8 mouse cellular contexts compared by ENCODE assay signal in the genomic region with DNA sequence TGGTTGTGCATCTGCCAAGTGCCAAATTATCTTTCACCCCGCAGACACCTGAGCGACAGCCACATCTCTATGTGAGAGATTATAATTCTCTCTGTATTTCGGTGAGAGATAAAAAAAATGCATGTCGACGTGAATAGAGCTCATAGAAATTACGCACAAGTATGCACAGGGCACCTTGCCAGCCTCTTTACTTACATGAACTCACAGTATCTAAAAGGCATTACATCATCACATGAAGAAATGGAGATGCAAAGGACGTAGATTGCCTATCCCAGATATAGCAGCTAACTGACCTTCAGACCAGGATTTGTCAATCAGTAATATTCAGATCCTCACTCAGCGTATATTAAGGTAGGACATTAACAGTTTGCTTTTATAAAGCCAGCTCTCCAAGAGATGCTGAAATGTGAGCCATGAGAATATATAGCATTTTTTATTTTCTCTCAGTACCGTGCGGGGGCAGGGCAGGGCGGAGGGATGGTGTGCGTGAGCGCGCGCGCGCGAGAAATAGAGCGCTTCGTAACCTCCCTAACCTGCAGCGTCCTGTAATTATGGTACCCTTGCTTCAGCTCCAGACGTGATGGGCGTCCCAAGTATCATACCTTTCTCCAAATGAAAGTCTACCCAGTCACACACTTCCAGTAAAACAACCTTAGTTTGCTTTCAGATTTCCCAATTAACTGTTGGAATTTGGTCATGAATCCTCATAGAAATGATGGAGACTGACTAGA. TPM values are rescaled to one million over a fixed set of nuclear protein-coding genes. Genes with fewer than 3 reads are reported as not detected.
A peak's percentile ranks its signal among the peaks of the same experiment; 100 is the strongest.
DNase-seq lines count a peak whose midpoint lies in the region; ATAC-seq lines count a peak whose summit lies in the region.

No protein-coding gene starts in this region.

- H3K27me3 ChIP-seq in kidney, embryonic 14.5 days (ENCODE audit: control insufficient read depth, insufficient read depth, low read length), result 0 out of 2 replicates have a peak, but pooled peaks cover 3% of the 10 kb centered on the region
- no peaks in the 10 kb centered on the region; the same call in 1 of the 2 replicates for H3K27me3 ChIP-seq in midbrain, embryonic 12.5 days

- no peaks in the 10 kb centered on the region for H3K36me3 ChIP-seq in kidney, embryonic 14.5 days (ENCODE audit: control insufficient read depth, insufficient read depth, low read length)
- no peaks in the 10 kb centered on the region for H3K36me3 ChIP-seq in midbrain, embryonic 12.5 days

- 0 out of 2 replicates have a peak, but pooled peaks cover 12% of the 10 kb centered on the region for H3K4me1 ChIP-seq in kidney, embryonic 14.5 days (ENCODE audit: control insufficient read depth, insufficient read depth, low read length)
- peaks cover 21% of the 10 kb centered on the region for H3K4me1 ChIP-seq in midbrain, embryonic 12.5 days

- WGBS in kidney, embryonic 14.5 days, result 18% methylated on average over 23 of the region's 23 CpGs
- 17% methylated on average over 23 of the region's 23 CpGs for WGBS in midbrain, embryonic 12.5 days

- ATAC-seq in kidney, embryonic 14.5 days (ENCODE audit: low FRiP score, low TSS enrichment), result no peak
- ATAC-seq in erythroblast, adult 5-6 weeks (replicated peaks; ENCODE audit: low FRiP score, poor library complexity, severe bottlenecking), result peak; percentile 70
- peak; percentile 64 for ATAC-seq in midbrain, embryonic 12.5 days (ENCODE audit: low FRiP score, low read depth)

- no peaks in the 10 kb centered on the region for H3K9me3 ChIP-seq in kidney, embryonic 14.5 days (ENCODE audit: control insufficient read depth, low read length)
- no peaks in the 10 kb centered on the region for H3K9me3 ChIP-seq in midbrain, embryonic 12.5 days

- H3K4me3 ChIP-seq in kidney, embryonic 14.5 days (ENCODE audit: low read length), result peak overlapping the region; percentile 44
- peak overlapping the region; percentile 68 for H3K4me3 ChIP-seq in midbrain, embryonic 12.5 days

- peak overlapping the region; percentile 56; the same call in 1 of the 2 replicates for H3K9ac ChIP-seq in kidney, embryonic 14.5 days (ENCODE audit: low read depth, low read length)
- H3K9ac ChIP-seq in midbrain, embryonic 12.5 days (replicated peaks), result peak overlapping the region; percentile 71

- peak overlapping the region; percentile 65 for H3K4me2 ChIP-seq in kidney, embryonic 14.5 days (replicated peaks; ENCODE audit: low read depth, low read length)
- H3K4me2 ChIP-seq in midbrain, embryonic 12.5 days (replicated peaks), result peak overlapping the region; percentile 58

- H3K27ac ChIP-seq in kidney, embryonic 14.5 days (ENCODE audit: low read depth, low read length), result peak overlapping the region; percentile 94
- H3K27ac ChIP-seq in midbrain, embryonic 12.5 days (replicated peaks), result peak overlapping the region; percentile 99

- DNase-seq in kidney, postnatal 14 days, result no peak
- DNase-seq in T-cell, adult 2 months (ENCODE audit: low spot score), result peak; percentile 36
- peak; percentile 48 to 64 for DNase-seq in layer of hippocampus, postnatal 10 days (ENCODE audit: low spot score in 2 of 2)
- peak; percentile 78 for DNase-seq in thymus, postnatal 4 days
- no peak for DNase-seq in urinary bladder, postnatal 14 days (ENCODE audit: low spot score)

RNA-seq across cellular contexts. Expression of a gene that starts 0.8 kb away (rescaled TPM):
- 29.9 and 146 TPM in 2 replicates for polyA plus RNA-seq in kidney, embryonic 14.5 days (2014; fragmentation: Nextera tagmentation; extraction: Ambion mirVana)
- total RNA-seq in erythroblast, adult 5-6 weeks (2015; ENCODE audit: low replicate concordance), result 7.5 and 25.9 TPM in 2 replicates
- total RNA-seq in erythroblast, adult 5-6 weeks (2017; ENCODE audit: low replicate concordance), result 40.6 and 51.9 TPM in 2 replicates
- 100 to 1,000 TPM; 146 to 155 TPM for total RNA-seq in layer of hippocampus, postnatal 10 days (2021)
- 177 and 223 TPM in 2 replicates for polyA plus RNA-seq in midbrain, embryonic 12.5 days (2016; fragmentation: Nextera tagmentation; extraction: Ambion mirVana)

RNA-seq across cellular contexts. Expression of a gene that starts 6.5 kb away (rescaled TPM):
- 31.8 and 32.7 TPM in 2 replicates for polyA plus RNA-seq in kidney, embryonic 14.5 days (2014; fragmentation: Nextera tagmentation; extraction: Ambion mirVana)
- total RNA-seq in erythroblast, adult 5-6 weeks (2015; ENCODE audit: low replicate concordance), result 30.5 and 41.5 TPM in 2 replicates
- 255 and 279 TPM in 2 replicates for total RNA-seq in erythroblast, adult 5-6 weeks (2017; ENCODE audit: low replicate concordance)
- total RNA-seq in layer of hippocampus, postnatal 10 days (2021), result 10 to 100 TPM; 59.3 to 61.6 TPM
- polyA plus RNA-seq in midbrain, embryonic 12.5 days (2016; fragmentation: Nextera tagmentation; extraction: Ambion mirVana), result 87.2 and 87.5 TPM in 2 replicates

RNA-seq across cellular contexts. Expression of a gene that starts 6.5 kb away (rescaled TPM):
- polyA plus RNA-seq in kidney, embryonic 14.5 days (2014; fragmentation: Nextera tagmentation; extraction: Ambion mirVana), result 0.63 and 0.65 TPM in 2 replicates
- total RNA-seq in erythroblast, adult 5-6 weeks (2015; ENCODE audit: low replicate concordance), result 0.63 TPM in 1 of 2 replicates, not detected in the other
- total RNA-seq in erythroblast, adult 5-6 weeks (2017; ENCODE audit: low replicate concordance), result 1.5 TPM in 1 of 2 replicates, not detected in the other
- total RNA-seq in layer of hippocampus, postnatal 10 days (2021), result 1 to 10 TPM; 2.9 to 3.7 TPM
- polyA plus RNA-seq in midbrain, embryonic 12.5 days (2016; fragmentation: Nextera tagmentation; extraction: Ambion mirVana), result 0.64 and 0.86 TPM in 2 replicates

RNA-seq across cellular contexts. Expression of a gene that starts 9.2 kb away (rescaled TPM):
- polyA plus RNA-seq in kidney, embryonic 14.5 days (2014; fragmentation: Nextera tagmentation; extraction: Ambion mirVana), result 229 and 304 TPM in 2 replicates
- total RNA-seq in erythroblast, adult 5-6 weeks (2015; ENCODE audit: low replicate concordance), result 18.6 and 23.6 TPM in 2 replicates
- 32.3 and 36.6 TPM in 2 replicates for total RNA-seq in erythroblast, adult 5-6 weeks (2017; ENCODE audit: low replicate concordance)
- total RNA-seq in layer of hippocampus, postnatal 10 days (2021), result 100 to 1,000 TPM; 453 to 458 TPM
- polyA plus RNA-seq in midbrain, embryonic 12.5 days (2016; fragmentation: Nextera tagmentation; extraction: Ambion mirVana), result 437 and 465 TPM in 2 replicates

RNA-seq across cellular contexts. Expression of a gene that starts 29.9 kb away (rescaled TPM):
- polyA plus RNA-seq in kidney, embryonic 14.5 days (2014; fragmentation: Nextera tagmentation; extraction: Ambion mirVana), result 16.7 and 19.8 TPM in 2 replicates
- total RNA-seq in erythroblast, adult 5-6 weeks (2015; ENCODE audit: low replicate concordance), result 6.7 and 11.1 TPM in 2 replicates
- total RNA-seq in erythroblast, adult 5-6 weeks (2017; ENCODE audit: low replicate concordance), result 8.1 and 10.8 TPM in 2 replicates
- total RNA-seq in layer of hippocampus, postnatal 10 days (2021), result 10 to 100 TPM; 24.7 to 28.6 TPM
- 19.9 and 20.5 TPM in 2 replicates for polyA plus RNA-seq in midbrain, embryonic 12.5 days (2016; fragmentation: Nextera tagmentation; extraction: Ambion mirVana)

Comparison
In these comparisons a context has a peak if more than half of its experiments do, and no peak if none do; other contexts are left out.
1. DNase-seq: peak in T-cell, adult 2 months (single experiment), layer of hippocampus, postnatal 10 days (2 of 2) and thymus, postnatal 4 days (single experiment); none in kidney, postnatal 14 days (single experiment) and urinary bladder, postnatal 14 days (single experiment).